ENCODE assay signal across 11 mouse cellular contexts in the genomic region with DNA sequence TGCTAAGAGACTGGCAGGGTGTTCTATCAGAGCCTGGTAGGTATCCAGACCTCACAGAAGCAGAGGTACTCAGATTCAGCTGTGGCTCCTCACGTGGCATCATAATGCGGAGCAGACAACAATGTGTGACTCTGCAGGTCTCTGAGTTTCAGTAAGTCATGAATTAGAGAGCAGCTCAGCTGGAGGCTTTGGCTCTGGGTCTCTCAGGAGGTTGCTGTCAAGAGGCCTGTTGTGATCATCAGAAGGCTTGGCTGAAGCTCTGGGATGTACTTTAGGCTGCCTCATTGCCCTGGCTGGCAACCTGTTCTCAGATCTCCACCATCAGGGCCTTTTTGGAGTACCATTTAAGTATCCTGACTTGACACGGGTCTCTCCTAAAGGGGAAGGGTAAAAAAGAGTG.
"Had no signal": no experiment of that assay in that cellular context is flagged by ENCODE, and none has a peak within 500 bp of the region (broad histone marks: within the 10 kb centered on the region; RNA-seq: fewer than 3 reads in every experiment).

No protein-coding gene starts in this region.

- DNase-seq: kidney, postnatal 14 days; lung, embryonic 14.5 days; lung, postnatal 14 days; right cerebral cortex, postnatal 25 days; thymus, postnatal 4 days had no signal

- H3K4me3 ChIP-seq: kidney, embryonic 15.5 days; limb, embryonic 10.5 days; midbrain, embryonic 12.5 days had no signal

- H3K9me3 ChIP-seq: kidney, embryonic 15.5 days; limb, embryonic 10.5 days; midbrain, embryonic 12.5 days had no signal

- ATAC-seq: midbrain, embryonic 16.5 days had no signal

- H3K27me3 ChIP-seq: kidney, embryonic 15.5 days; midbrain, embryonic 12.5 days had no signal

- H3K4me1 ChIP-seq: kidney, embryonic 15.5 days; limb, embryonic 10.5 days; midbrain, embryonic 12.5 days had no signal

- H3K27ac ChIP-seq: kidney, embryonic 15.5 days; limb, embryonic 10.5 days; midbrain, embryonic 12.5 days; stomach, postnatal 0 days had no signal

- H3K36me3 ChIP-seq: kidney, embryonic 15.5 days; limb, embryonic 10.5 days; midbrain, embryonic 12.5 days had no signal

- H3K4me2 ChIP-seq: kidney, embryonic 15.5 days; liver, embryonic 11.5 days; lung, embryonic 14.5 days; midbrain, embryonic 12.5 days had no signal

- H3K9ac ChIP-seq: kidney, embryonic 15.5 days; lung, embryonic 14.5 days; midbrain, embryonic 12.5 days had no signal
